Mouse (Mus musculus) liver, adult 2 months (tissue): ENCODE measurements around the gene Slc25a47. TPM values are rescaled to one million over a fixed set of nuclear protein-coding genes. Genes with fewer than 3 reads are reported as not detected.
A peak's percentile ranks its signal among the peaks of the same experiment; 100 is the strongest.

Source experiments
- DNase-seq: peaks from one replicate; pipeline ENCODE4 v3.0.0-alpha.2; 2011; ENCODE audit warnings: low read depth, low spot score; ENCODE audit errors: extremely low read depth
- H3K27ac ChIP-seq: fragments of 200-500 bp; replicated peaks from 2 replicates; pipeline ENCODE4 v1.5.1; 2012; ENCODE audit warnings: low read depth, mild to moderate bottlenecking, control low read depth, inconsistent platforms, low read length; ENCODE audit not compliant: insufficient read depth
- H3K27me3 ChIP-seq: fragments of 200-500 bp; 2 replicates; pipeline ENCODE4 v1.6.1; 2012; ENCODE audit warnings: mild to moderate bottlenecking, moderate library complexity, low read length, inconsistent platforms; ENCODE audit not compliant: control insufficient read depth, insufficient read depth
- H3K36me3 ChIP-seq: fragments of 200-500 bp; 2 replicates; pipeline ENCODE4 v1.6.1; 2012; ENCODE audit warnings: low read length, inconsistent platforms; ENCODE audit not compliant: control insufficient read depth, insufficient read depth
- H3K4me1 ChIP-seq: fragments of 200-500 bp; 2 replicates; pipeline ENCODE4 v1.6.1; 2011; ENCODE audit warnings: low read length; ENCODE audit not compliant: control insufficient read depth, insufficient read depth
- H3K4me3 ChIP-seq: fragments of 200-500 bp; 2 replicates; pipeline ENCODE4 v1.5.1; 2011; ENCODE audit warnings: low read depth, mild to moderate bottlenecking, control low read depth, low read length, moderate library complexity; ENCODE audit not compliant: insufficient read depth
- H3K79me2 ChIP-seq: fragments of 200-500 bp; 2 replicates; pipeline ENCODE4 v1.6.1; 2012; ENCODE audit warnings: inconsistent platforms, mild to moderate bottlenecking, low read length, moderate library complexity; ENCODE audit not compliant: control insufficient read depth, insufficient read depth
- H3K9ac ChIP-seq: fragments of 200-500 bp; 2 replicates; pipeline ENCODE4 v1.6.1; 2012; ENCODE audit warnings: low read depth, mild to moderate bottlenecking, control low read depth, inconsistent platforms, low read length
- CTCF ChIP-seq: fragments of 200-500 bp; IDR thresholded peaks from 2 replicates; pipeline ENCODE4 v1.5.1; 2011; ENCODE audit warnings: low read depth, low read length, control low read depth
- POLR2A ChIP-seq: fragments of 200-500 bp; IDR thresholded peaks from 2 replicates; pipeline ENCODE4 v1.6.1; 2011; ENCODE audit warnings: low read length, control low read depth; ENCODE audit not compliant: insufficient read depth; ENCODE audit errors: extremely low read depth
- WGBS: fragments of 180-500 bp; shearing (Covaris S2); methylation state at CpG from one replicate; pipeline ENCODE4 v1.1.7; 2018; 5-methylcytosine and 5-hydroxymethylcytosine counted together
- polyA plus RNA-seq: library from polyadenylated mRNA; depleted of rRNA; stranded (reverse); fragments of >200 nt; gene quantifications from 2 replicates; pipeline ENCODE4 v1.2.3, GENCODE M21; 2012
- total RNA-seq: library from RNA; depleted of rRNA; stranded (reverse); fragments of >200 nt; gene quantifications from 2 replicates; pipeline ENCODE4 v1.2.3, GENCODE M21; 2014

The Slc25a47 gene
- total and polyA plus RNA-seq, 2 experiments = 616 to 626 TPM

DNA sequence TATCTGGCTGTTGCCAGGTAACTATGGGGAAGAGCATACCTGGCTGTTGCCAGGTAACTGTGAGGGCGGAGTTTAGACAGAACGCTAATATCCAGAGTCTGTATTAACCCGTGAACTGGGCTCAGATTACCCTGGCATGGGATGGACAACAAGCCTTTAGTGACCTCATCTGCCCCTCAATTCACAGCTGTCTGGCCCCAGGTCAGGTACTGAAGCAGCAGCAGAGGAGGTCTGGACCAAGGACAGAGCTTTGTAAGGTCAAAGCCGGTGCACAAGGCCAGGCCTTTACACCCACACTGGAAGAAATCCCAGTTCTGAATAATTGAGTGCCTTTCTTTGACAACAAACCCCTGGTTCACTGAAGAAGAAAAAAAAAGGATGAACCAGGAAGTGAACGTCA lies 6.2 kb upstream of the Slc25a47 start:
- WGBS = 42% methylated on average over 5 of the region's 5 CpGs
- Histone ChIP-seq H3K9ac (no peak overlapping the region), H3K27me3 (no peaks in the 10 kb centered on the region), H3K79me2 (peaks cover 23% of the 10 kb centered on the region; the same call in 1 of the 2 replicates), H3K4me1 (no peaks in the 10 kb centered on the region), H3K4me3 (no peak overlapping the region), H3K36me3 (no peaks in the 10 kb centered on the region), H3K27ac (no peak overlapping the region)
- DNase-seq = no peak
- TF ChIP-seq POLR2A (no peak), CTCF (no peak)

DNA sequence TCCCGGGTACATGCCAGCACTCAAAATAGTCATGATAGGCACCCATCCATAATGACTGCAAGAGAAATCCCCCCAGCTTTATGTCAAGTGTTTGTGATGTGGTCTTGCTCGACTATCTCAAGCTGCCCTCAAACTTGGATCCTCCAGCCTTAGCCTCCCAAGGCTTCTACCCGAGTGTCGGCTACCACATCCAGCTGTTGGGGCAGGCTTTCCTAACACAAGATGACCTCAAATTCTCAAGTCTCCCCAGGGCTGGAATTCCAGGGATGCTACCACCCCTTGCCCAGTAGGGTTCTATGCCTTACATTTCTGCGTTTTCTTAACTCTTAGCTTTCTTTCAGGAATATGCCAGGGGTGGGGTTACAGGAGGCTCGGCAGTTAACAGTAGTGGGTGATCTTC lies 5.5 kb upstream of the Slc25a47 start:
- no peak for TF ChIP-seq POLR2A
- TF ChIP-seq CTCF = no peak

DNA sequence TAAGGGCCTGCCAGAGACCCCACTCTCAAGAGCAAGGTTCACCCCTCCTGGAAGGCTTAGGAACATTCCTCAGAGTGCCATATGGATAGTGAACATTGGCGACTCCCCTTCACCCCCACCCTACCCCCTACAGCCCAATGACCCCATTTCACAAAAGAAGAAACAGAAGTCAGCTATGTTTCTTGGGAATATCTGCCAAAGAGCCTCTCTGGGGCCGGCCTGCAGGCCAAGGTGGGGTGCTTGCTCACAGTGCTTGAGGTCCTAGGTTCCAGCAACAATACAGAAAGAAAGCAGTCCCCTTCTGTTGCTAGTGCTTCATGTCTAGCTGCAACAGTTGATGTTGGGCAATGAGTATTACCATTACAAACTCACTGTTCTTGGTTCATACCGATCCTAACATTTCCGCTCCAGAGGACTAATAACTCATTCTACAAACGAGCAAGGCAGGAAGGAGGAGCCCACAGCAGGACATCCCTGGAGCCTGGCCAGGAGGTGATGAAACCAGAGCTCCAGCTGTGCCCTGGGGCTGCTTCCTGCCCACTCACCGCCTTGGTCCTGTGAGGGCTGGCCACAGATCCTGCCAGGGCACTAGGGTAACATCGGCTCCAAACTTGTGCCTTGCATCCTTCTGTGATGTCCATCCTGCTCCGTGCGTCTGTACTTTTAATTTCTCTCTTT lies 3.7 kb upstream of the Slc25a47 start:
- 34% methylated on average over 9 of the region's 9 CpGs for WGBS
- Histone ChIP-seq H3K4me1 (peaks cover 8% of the 10 kb centered on the region), H3K4me3 (no peak overlapping the region), H3K27me3 (no peaks in the 10 kb centered on the region), H3K27ac (no peak overlapping the region), H3K36me3 (no peaks in the 10 kb centered on the region), H3K9ac (no peak overlapping the region), H3K79me2 (peaks cover 18% of the 10 kb centered on the region; the same call in 1 of the 2 replicates)
- DNase-seq = peak; percentile 56
- TF ChIP-seq CTCF = no peak

More for the DNA sequence above, 5.5 kb upstream of the Slc25a47 start:
- 93% methylated on average over 6 of the region's 6 CpGs for WGBS
- H3K36me3 ChIP-seq = no peaks in the 10 kb centered on the region
- no peak for DNase-seq
- H3K4me1 ChIP-seq = peaks cover 3% of the 10 kb centered on the region
- no peak overlapping the region for H3K27ac ChIP-seq
- peaks cover 22% of the 10 kb centered on the region; the same call in 1 of the 2 replicates for H3K79me2 ChIP-seq
- no peaks in the 10 kb centered on the region for H3K27me3 ChIP-seq
- no peak overlapping the region for H3K4me3 ChIP-seq
- H3K9ac ChIP-seq = no peak overlapping the region

DNA sequence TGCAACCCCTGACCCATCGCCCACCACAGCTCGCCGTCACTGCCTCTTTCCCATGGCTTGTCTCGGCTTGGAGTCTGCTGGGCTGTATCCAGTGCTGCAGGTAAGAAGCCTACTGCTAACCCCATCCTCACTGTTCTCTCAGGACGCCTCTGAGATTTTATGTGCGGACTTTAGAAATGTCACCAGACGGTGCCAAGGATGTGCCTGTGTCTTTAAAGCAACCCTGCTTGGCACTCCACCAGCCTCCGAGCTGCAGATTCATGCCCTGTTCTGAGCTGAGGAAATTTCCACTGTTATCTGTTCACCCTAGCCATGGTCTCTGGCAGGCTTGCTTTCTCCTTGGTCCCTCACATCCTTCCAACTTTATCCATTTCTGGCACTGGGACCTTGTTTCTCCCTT lies 3.0 kb upstream of the Slc25a47 start:
- H3K27me3 ChIP-seq = no peaks in the 10 kb centered on the region
- TF ChIP-seq CTCF = no peak
- TF ChIP-seq POLR2A = no peak
- no peak overlapping the region for H3K4me3 ChIP-seq
- no peak overlapping the region for H3K27ac ChIP-seq
- peaks cover 18% of the 10 kb centered on the region; the same call in 1 of the 2 replicates for H3K79me2 ChIP-seq
- peaks cover 16% of the 10 kb centered on the region for H3K4me1 ChIP-seq
- H3K36me3 ChIP-seq = no peaks in the 10 kb centered on the region
- no peak overlapping the region for H3K9ac ChIP-seq
- no peak for DNase-seq
- WGBS = 83% methylated on average over 8 of the region's 8 CpGs

DNA sequence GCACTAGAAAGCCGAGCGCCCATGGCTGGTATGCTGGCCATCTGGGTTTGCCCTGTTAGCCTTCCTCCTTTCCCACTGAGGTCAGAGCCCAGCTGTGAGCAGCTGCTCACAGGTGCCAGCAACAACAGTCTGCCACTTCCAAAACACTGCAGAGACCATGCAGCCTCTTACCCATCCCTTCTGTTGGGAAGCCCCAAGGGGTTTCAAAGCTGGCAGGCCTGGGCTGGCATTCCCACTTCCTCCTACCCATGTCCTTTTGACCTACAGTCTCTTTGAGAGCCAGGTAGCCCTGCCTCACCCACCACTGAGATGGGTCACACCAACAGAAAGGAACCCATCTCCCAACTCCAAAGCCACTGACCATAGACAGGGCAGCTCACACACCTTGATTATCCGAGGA lies 2.4 kb upstream of the Slc25a47 start:
- no peak for DNase-seq
- no peak for TF ChIP-seq POLR2A
- TF ChIP-seq CTCF = no peak
- Histone ChIP-seq H3K27ac (no peak overlapping the region), H3K27me3 (no peaks in the 10 kb centered on the region), H3K36me3 (no peaks in the 10 kb centered on the region), H3K79me2 (peaks cover 18% of the 10 kb centered on the region; the same call in 1 of the 2 replicates), H3K9ac (no peak overlapping the region), H3K4me1 (peaks cover 20% of the 10 kb centered on the region), H3K4me3 (no peak overlapping the region)
- 96% methylated on average over 3 of the region's 3 CpGs for WGBS

DNA sequence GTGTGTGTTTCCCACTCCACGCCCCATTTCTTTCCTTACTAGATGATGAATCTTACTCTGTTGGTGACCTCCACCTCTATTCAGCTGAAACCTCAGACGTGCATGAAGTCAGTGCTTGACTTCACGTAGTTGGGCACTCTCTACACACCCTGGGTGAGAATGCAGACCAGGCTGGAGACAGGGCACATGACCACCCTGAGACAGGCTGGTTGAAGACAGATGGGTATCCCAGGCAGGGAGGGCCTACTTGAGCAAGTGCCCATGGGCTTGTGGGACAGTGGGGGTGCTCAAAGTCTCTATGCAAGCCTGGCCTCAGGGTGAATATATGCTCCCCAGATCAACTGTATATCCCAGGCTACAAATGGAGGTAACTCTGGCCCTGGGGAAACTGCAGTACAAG lies 1.5 kb upstream of the Slc25a47 start:
- peaks cover 18% of the 10 kb centered on the region; the same call in 1 of the 2 replicates for H3K79me2 ChIP-seq
- no peak overlapping the region for H3K27ac ChIP-seq
- H3K4me1 ChIP-seq = peaks cover 21% of the 10 kb centered on the region
- H3K4me3 ChIP-seq = no peak overlapping the region
- WGBS = 96% methylated on average over 3 of the region's 3 CpGs
- TF ChIP-seq CTCF (no peak), POLR2A (no peak)
- no peaks in the 10 kb centered on the region for H3K36me3 ChIP-seq
- H3K9ac ChIP-seq = no peak overlapping the region
- no peaks in the 10 kb centered on the region for H3K27me3 ChIP-seq
- no peak for DNase-seq
